Mouse (Mus musculus): ENCODE results near the gene Mis12. TPM values are rescaled to one million over a fixed set of nuclear protein-coding genes. Genes with fewer than 3 reads are reported as not detected.

Mis12 gene
- 1 to 10 TPM; 3.6 to 6.5 (median 4.6) TPM for total RNA-seq (2022)

GRCm38 (mm10) chr11:71019201-71020068 is at the start of gene Mis12, which contains the start of gene Derl2:
TSS of gene Mis12 (plus strand) at chr11:71019611.
TSS of gene Derl2 (minus strand) at chr11:71019841.
- DNase-seq (ENCODE audit: low spot score in 2 of 2), result peak; percentile 98

- DNase-seq (ENCODE audit: low spot score in 2 of 2), result peak; percentile 84 to 91
These were observed 49.4 kb upstream of the Mis12 start, which contains the start of the genes Nup88 and Rpain for GRCm38 (mm10) chr11:70969821-70970559. TSS of gene Nup88 (minus strand) at chr11:70969973. TSS of gene Rpain (plus strand) at chr11:70970213.

- no peak for DNase-seq (ENCODE audit: low spot score in 2 of 2)
These were observed 48.6 kb upstream of the Mis12 start for GRCm38 (mm10) chr11:70970560-70971540.

- DNase-seq (ENCODE audit: low spot score in 2 of 2), result no peak
These were observed 46.8 kb upstream of the Mis12 start for GRCm38 (mm10) chr11:70972586-70972985.

- no peak for DNase-seq (ENCODE audit: low spot score in 2 of 2)
These were observed 45.5 kb upstream of the Mis12 start for GRCm38 (mm10) chr11:70973947-70974346.

- DNase-seq (ENCODE audit: low spot score in 2 of 2), result no peak
These were observed 44.2 kb upstream of the Mis12 start for GRCm38 (mm10) chr11:70975193-70975592.

- no peak for DNase-seq (ENCODE audit: low spot score in 2 of 2)
These were observed 42.1 kb upstream of the Mis12 start for GRCm38 (mm10) chr11:70977293-70977692.

GRCm38 (mm10) chr11:70980232-70980631 is 39.2 kb upstream of the Mis12 start:
- no peak for DNase-seq (ENCODE audit: low spot score in 2 of 2)

GRCm38 (mm10) chr11:70980751-70981510 is 38.5 kb upstream of the Mis12 start:
- no peak for DNase-seq (ENCODE audit: low spot score in 2 of 2)

GRCm38 (mm10) chr11:70982030-70982429 is 37.4 kb upstream of the Mis12 start:
- DNase-seq (ENCODE audit: low spot score in 2 of 2), result no peak

GRCm38 (mm10) chr11:70982557-70983228 is 36.7 kb upstream of the Mis12 start, which contains the start of gene C1qbp:
TSS of gene C1qbp (minus strand) at chr11:70983026.
- peak; percentile 91 to 92 for DNase-seq (ENCODE audit: low spot score in 2 of 2)

GRCm38 (mm10) chr11:71001167-71001566 is 18.2 kb upstream of the Mis12 start:
- DNase-seq (ENCODE audit: low spot score in 2 of 2), result no peak

- DNase-seq (ENCODE audit: low spot score in 2 of 2), result peak in 1 of 2 experiments; percentile 7
These were observed 15.6 kb upstream of the Mis12 start for GRCm38 (mm10) chr11:71003611-71004315.

GRCm38 (mm10) chr11:71004316-71004773 is 15.1 kb upstream of the Mis12 start, which contains the start of gene Dhx33:
TSS of gene Dhx33 (minus strand) at chr11:71004437.
- peak; percentile 91 to 93 for DNase-seq (ENCODE audit: low spot score in 2 of 2)

GRCm38 (mm10) chr11:71005046-71005445 is 14.4 kb upstream of the Mis12 start:
- DNase-seq (ENCODE audit: low spot score in 2 of 2), result no peak

GRCm38 (mm10) chr11:71007026-71007425 is 12.4 kb upstream of the Mis12 start:
- no peak for DNase-seq (ENCODE audit: low spot score in 2 of 2)

GRCm38 (mm10) chr11:71007831-71008230 is 11.6 kb upstream of the Mis12 start:
- no peak for DNase-seq (ENCODE audit: low spot score in 2 of 2)

GRCm38 (mm10) chr11:71008321-71008720 is 11.1 kb upstream of the Mis12 start:
- DNase-seq (ENCODE audit: low spot score in 2 of 2), result no peak

- no peak for DNase-seq (ENCODE audit: low spot score in 2 of 2)
These were observed 6.7 kb upstream of the Mis12 start for GRCm38 (mm10) chr11:71012743-71013142.
